Mouse (Mus musculus): Measurements from ENCODE around the gene Gm3636.
"Not testable (repeated sequence)": the region's sequence is repeated elsewhere in the genome, so short reads cannot be mapped to it uniquely, and the experiment has no call there.

DNA sequence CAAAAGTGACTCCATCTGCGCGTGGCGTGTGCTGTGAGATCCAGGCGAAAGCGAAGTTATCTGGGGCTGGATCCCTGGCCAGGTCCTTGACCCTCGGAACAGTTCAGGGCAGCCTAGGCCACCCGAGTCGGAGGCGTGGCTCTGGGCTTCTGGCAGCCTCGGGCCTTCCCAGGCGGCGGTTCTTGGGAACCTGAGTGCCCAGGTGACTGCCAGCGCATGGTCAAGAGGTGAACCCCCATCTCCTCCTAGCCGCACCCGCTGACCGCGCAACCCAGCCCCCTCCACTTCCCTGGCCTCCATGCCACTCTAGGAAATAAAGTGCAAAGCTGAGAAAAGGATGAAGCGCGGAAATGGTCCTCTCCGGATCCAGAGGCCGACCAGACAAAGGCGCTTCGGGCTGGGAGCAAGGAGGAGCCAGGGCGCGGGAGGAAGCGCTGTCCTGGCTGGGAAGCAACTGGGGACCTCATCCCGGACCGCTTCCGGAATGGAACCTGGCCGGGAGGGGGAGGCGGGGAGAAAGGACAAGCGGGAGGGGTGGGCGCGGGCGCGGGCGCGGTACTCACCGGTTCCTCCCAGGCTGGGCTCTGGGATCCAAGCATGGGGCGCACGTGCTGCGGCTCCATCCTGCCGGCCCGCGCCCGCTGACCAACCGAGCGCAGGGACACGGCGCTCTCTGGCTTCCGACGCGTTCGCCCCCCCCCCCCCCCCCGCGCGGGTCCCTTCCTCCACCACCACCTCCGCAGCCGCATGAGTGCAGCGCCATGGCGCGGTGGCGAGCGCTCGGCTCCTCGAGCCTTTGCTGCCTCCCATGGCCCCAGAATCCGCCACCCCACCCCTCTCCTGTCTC is 14.5 kb upstream of the Gm3636 start:
- not testable (repeated sequence) for TF ChIP-seq CTCF, EP300 (IDR thresholded peaks at IDR 0.05; ENCODE audit: low read depth)
